Mouse (Mus musculus): ENCODE measurements around the gene Sfr1.

GRCm38 (mm10) chr19:47698266-47698665 lies 33.2 kb upstream of the Sfr1 start:
- no peak for TF ChIP-seq POLR2A (IDR thresholded peaks at IDR 0.05; ENCODE audit: extremely low read depth, insufficient read depth, low read length)
- no peak for TF ChIP-seq CTCF (IDR thresholded peaks at IDR 0.05; ENCODE audit: extremely low read depth, insufficient read depth, low read length)

Measured in cortical plate, adult 2 months (tissue).